Mouse (Mus musculus): Measurements from ENCODE around the gene Map3k14. TPM values are rescaled to one million over a fixed set of nuclear protein-coding genes. Genes with fewer than 3 reads are reported as not detected.

Gene Map3k14
- polyA plus RNA-seq, 2 experiments, result 4.6 to 10.0 TPM

DNA sequence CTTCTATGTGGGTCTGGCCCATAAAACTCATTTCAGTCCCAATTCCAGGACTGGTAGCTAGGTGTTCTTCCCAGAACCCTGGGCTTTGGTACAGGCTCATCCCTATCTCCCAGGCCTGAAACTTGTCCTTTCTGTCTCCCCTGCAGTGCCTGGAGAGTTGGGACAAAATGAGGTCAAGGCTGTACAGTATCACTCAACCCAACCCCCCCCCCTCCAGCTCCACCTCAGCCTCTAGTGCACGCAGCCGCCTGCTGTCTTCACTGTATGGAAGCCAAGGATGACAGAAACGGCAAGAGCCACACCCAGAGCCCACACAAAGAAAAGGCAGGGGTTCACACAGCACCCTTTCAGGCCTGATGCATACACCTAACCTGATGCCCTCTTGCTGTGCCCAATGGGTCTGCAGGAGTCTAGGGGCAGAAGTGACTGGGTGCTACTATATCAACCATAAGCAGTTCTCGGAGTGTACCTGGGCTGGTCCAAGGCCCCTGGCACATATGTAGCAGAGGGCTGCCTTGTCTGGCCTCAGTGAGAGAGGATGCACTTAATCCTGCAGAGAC, 20.5 kb downstream of the Map3k14 start:
- Histone ChIP-seq H3K27ac (replicated peaks; ENCODE audit: low read depth, low read length) (0 out of 2 replicates have a peak overlapping the region, but pooled peaks have one; percentile 33), H3K4me1 (ENCODE audit: control insufficient read depth, insufficient read depth, low read length) (peaks cover 30% of the 10 kb centered on the region), H3K27me3 (ENCODE audit: control insufficient read depth, insufficient read depth, low read length) (no peaks in the 10 kb centered on the region), H3K9me3 (ENCODE audit: control insufficient read depth, low read length) (no peaks in the 10 kb centered on the region), H3K4me2 (replicated peaks; ENCODE audit: low read depth, low read length, severe bottlenecking) (no peak overlapping the region), H3K36me3 (ENCODE audit: control insufficient read depth, insufficient read depth, low read length) (peaks cover 5% of the 10 kb centered on the region; the same call in 1 of the 2 replicates), H3K9ac (ENCODE audit: low read depth, low read length, severe bottlenecking) (no peak overlapping the region), H3K4me3 (replicated peaks; ENCODE audit: low read length) (no peak overlapping the region)
- 67% methylated on average over 4 of the region's 4 CpGs for WGBS
- no peak for TF ChIP-seq POLR2A (IDR thresholded peaks at IDR 0.05; ENCODE audit: borderline replicate concordance, extremely low read depth, insufficient read depth, insufficient read length)
- DNase-seq (ENCODE audit: low spot score) (no peak), ATAC-seq (ENCODE audit: low FRiP score, low read depth) (no peak)

DNA sequence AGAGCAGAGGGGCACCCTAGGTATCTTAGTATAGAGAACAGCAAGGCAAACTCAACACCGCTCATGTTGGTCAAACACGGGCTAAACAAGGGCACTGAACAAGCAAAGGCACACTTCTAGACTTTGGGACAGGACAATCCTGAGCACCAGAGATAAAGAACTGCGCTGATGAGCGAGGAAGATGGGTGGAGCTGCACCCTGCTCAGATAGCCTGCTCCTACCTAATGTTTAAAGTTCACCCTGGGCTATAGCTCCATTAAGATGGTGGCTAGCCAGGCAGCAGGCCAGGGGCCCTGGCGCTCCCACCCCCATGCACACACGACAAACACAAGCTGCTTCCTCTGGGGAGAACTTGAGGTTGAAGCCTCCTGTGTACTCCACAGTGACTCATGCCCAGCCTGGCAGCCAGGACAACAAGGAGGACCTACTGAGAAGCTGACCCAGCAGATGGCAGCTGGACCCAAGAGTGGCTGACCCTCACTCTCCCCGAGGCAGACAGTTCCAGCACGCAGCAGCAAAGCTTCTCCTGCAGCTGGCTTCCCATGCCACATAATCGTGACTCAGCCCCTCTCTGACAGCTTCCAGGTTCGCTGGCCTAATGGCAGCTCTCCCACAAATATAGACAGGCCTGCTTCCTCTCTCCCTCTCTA, 21.1 kb downstream of the Map3k14 start:
- peak; percentile 52 for DNase-seq (ENCODE audit: low spot score)
- peaks cover 32% of the 10 kb centered on the region for H3K4me1 ChIP-seq (ENCODE audit: control insufficient read depth, insufficient read depth, low read length)
- no peak overlapping the region for H3K9ac ChIP-seq (ENCODE audit: low read depth, low read length, severe bottlenecking)
- no peaks in the 10 kb centered on the region for H3K9me3 ChIP-seq (ENCODE audit: control insufficient read depth, low read length)
- peak; percentile 36; the same call in 1 of the 2 replicates for ATAC-seq (ENCODE audit: low FRiP score, low read depth)
- no peak overlapping the region for H3K4me2 ChIP-seq (replicated peaks; ENCODE audit: low read depth, low read length, severe bottlenecking)
- WGBS, result 61% methylated on average over 10 of the region's 10 CpGs
- peaks cover 7% of the 10 kb centered on the region; the same call in 1 of the 2 replicates for H3K36me3 ChIP-seq (ENCODE audit: control insufficient read depth, insufficient read depth, low read length)
- H3K27ac ChIP-seq (replicated peaks; ENCODE audit: low read depth, low read length), result 0 out of 2 replicates have a peak overlapping the region, but pooled peaks have one; percentile 33
- H3K27me3 ChIP-seq (ENCODE audit: control insufficient read depth, insufficient read depth, low read length), result no peaks in the 10 kb centered on the region
- no peak for TF ChIP-seq POLR2A (IDR thresholded peaks at IDR 0.05; ENCODE audit: borderline replicate concordance, extremely low read depth, insufficient read depth, insufficient read length)
- no peak overlapping the region for H3K4me3 ChIP-seq (replicated peaks; ENCODE audit: low read length)

DNA sequence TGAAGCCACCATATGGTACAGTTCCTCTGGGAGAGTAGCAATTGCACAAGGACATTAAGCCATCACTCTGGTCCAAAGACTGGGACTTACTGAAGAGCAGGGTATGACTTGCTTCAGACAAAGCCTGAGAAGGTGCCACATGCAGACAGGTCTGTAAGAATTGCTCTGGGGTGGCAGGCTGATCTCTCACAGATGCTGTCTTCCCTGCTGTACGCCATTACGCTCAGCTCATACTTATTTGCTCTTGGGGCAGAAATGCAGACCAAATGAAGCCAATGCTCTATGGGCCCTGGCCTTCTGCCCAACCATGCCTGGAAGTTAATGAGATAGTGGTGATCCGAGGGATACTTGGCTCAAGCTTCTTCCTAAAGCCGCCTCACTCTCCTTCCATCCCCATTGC, 22.4 kb downstream of the Map3k14 start:
- TF ChIP-seq POLR2A (IDR thresholded peaks at IDR 0.05; ENCODE audit: borderline replicate concordance, extremely low read depth, insufficient read depth, insufficient read length), result no peak
- Histone ChIP-seq H3K27ac (replicated peaks; ENCODE audit: low read depth, low read length) (no peak overlapping the region), H3K4me1 (ENCODE audit: control insufficient read depth, insufficient read depth, low read length) (peaks cover 46% of the 10 kb centered on the region), H3K9ac (ENCODE audit: low read depth, low read length, severe bottlenecking) (no peak overlapping the region), H3K27me3 (ENCODE audit: control insufficient read depth, insufficient read depth, low read length) (no peaks in the 10 kb centered on the region), H3K9me3 (ENCODE audit: control insufficient read depth, low read length) (no peaks in the 10 kb centered on the region), H3K36me3 (ENCODE audit: control insufficient read depth, insufficient read depth, low read length) (peaks cover 17% of the 10 kb centered on the region), H3K4me2 (replicated peaks; ENCODE audit: low read depth, low read length, severe bottlenecking) (no peak overlapping the region), H3K4me3 (replicated peaks; ENCODE audit: low read length) (no peak overlapping the region)
- 76% methylated on average over 4 of the region's 4 CpGs for WGBS
- DNase-seq (ENCODE audit: low spot score), result no peak
- ATAC-seq (ENCODE audit: low FRiP score, low read depth), result no peak

DNA sequence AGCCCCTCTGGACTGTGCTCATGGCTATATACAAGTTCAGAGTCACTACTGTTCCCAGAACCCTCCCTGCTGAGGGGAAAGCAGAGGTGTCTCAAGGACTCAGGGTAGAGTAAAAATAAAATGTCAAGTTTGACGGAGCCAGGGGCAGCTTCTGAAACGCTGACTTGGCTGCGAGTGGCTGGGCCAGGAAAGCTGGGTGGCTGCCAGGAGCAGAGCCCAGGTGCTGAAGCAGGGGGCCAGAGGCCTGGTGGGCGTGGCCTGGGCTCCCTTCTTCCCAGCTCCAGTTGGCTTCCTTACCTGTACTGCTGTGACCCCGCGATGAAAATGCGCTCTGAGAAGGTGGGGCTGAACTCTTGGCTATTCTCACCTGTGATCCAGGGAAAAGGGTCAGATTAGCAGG, 26.5 kb downstream of the Map3k14 start:
- ATAC-seq (ENCODE audit: low FRiP score, low read depth) (no peak), DNase-seq (ENCODE audit: low spot score) (peak; percentile 63)
- Histone ChIP-seq H3K9me3 (ENCODE audit: control insufficient read depth, low read length) (no peaks in the 10 kb centered on the region), H3K27me3 (ENCODE audit: control insufficient read depth, insufficient read depth, low read length) (no peaks in the 10 kb centered on the region), H3K4me3 (replicated peaks; ENCODE audit: low read length) (no peak overlapping the region), H3K27ac (replicated peaks; ENCODE audit: low read depth, low read length) (0 out of 2 replicates have a peak overlapping the region, but pooled peaks have one; percentile 13), H3K4me2 (replicated peaks; ENCODE audit: low read depth, low read length, severe bottlenecking) (no peak overlapping the region), H3K4me1 (ENCODE audit: control insufficient read depth, insufficient read depth, low read length) (peaks cover 16% of the 10 kb centered on the region), H3K36me3 (ENCODE audit: control insufficient read depth, insufficient read depth, low read length) (peaks cover 49% of the 10 kb centered on the region), H3K9ac (ENCODE audit: low read depth, low read length, severe bottlenecking) (0 out of 2 replicates have a peak overlapping the region, but pooled peaks have one; percentile 12)
- TF ChIP-seq POLR2A (IDR thresholded peaks at IDR 0.05; ENCODE audit: borderline replicate concordance, extremely low read depth, insufficient read depth, insufficient read length), result no peak
- WGBS, result 29% methylated on average over 7 of the region's 7 CpGs

DNA sequence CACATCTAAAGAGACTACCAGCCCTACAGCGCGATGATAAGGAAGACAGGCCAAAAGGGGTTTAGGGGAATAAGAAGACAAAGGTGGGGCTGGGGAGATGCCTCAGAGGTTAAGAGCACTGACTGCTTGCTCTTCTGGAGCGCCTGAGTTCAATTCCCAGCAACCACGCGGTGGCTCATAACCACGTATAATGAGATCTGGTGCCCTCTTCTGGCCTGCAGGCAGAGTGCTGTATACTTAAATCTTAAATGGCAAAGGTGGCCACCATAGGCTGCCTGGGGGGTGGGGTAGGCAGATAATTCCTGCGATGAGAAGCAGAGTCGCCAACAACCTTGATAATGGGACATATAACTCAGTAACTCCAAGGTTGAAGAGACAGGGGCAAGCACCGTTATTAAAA, 29.5 kb downstream of the Map3k14 start:
- no peak overlapping the region for H3K9ac ChIP-seq (ENCODE audit: low read depth, low read length, severe bottlenecking)
- no peak overlapping the region for H3K27ac ChIP-seq (replicated peaks; ENCODE audit: low read depth, low read length)
- no peaks in the 10 kb centered on the region for H3K27me3 ChIP-seq (ENCODE audit: control insufficient read depth, insufficient read depth, low read length)
- H3K4me1 ChIP-seq (ENCODE audit: control insufficient read depth, insufficient read depth, low read length), result peaks cover 15% of the 10 kb centered on the region
- ATAC-seq (ENCODE audit: low FRiP score, low read depth), result no peak
- no peak overlapping the region for H3K4me3 ChIP-seq (replicated peaks; ENCODE audit: low read length)
- no peaks in the 10 kb centered on the region for H3K9me3 ChIP-seq (ENCODE audit: control insufficient read depth, low read length)
- whole genome bisulfite sequencing, result 75% methylated on average over 9 of the region's 9 CpGs
- TF ChIP-seq POLR2A (IDR thresholded peaks at IDR 0.05; ENCODE audit: borderline replicate concordance, extremely low read depth, insufficient read depth, insufficient read length), result no peak
- DNase-seq (ENCODE audit: low spot score), result no peak
- H3K36me3 ChIP-seq (ENCODE audit: control insufficient read depth, insufficient read depth, low read length), result peaks cover 46% of the 10 kb centered on the region
- no peak overlapping the region for H3K4me2 ChIP-seq (replicated peaks; ENCODE audit: low read depth, low read length, severe bottlenecking)
